Mouse (Mus musculus) embryonic facial prominence, embryonic 15.5 days (tissue): ENCODE measurements at regions not wholly inside any gene's neighbourhood (a gene's known extent, or its start where the extent isn't known, plus 50 kb on each side); places are given as distances from the start of the nearest gene placed in this dataset.

Experiments used
- ATAC-seq: fragments of 200-750 bp; cut with Nextera tagmentation; 2 replicates; pipeline ENCODE4 v1.8.0; 2017; ENCODE audit warnings: low read depth, moderate TSS enrichment; ENCODE audit not compliant: insufficient number of reproducible peaks, low FRiP score, low TSS enrichment
- H3K27ac ChIP-seq: fragments of 300-500 bp; sonication (generic); replicated peaks from 2 replicates; pipeline ENCODE4 v1.5.1; 2015; ENCODE audit warnings: mild to moderate bottlenecking, inconsistent platforms
- H3K27me3 ChIP-seq: fragments of 300-500 bp; sonication (generic); 2 replicates; pipeline ENCODE4 v1.6.1; 2015; ENCODE audit warnings: inconsistent platforms
- H3K36me3 ChIP-seq: fragments of 300-500 bp; sonication (generic); 2 replicates; pipeline ENCODE4 v1.6.1; 2015; ENCODE audit warnings: mild to moderate bottlenecking, inconsistent platforms
- H3K4me1 ChIP-seq: fragments of 300-500 bp; sonication (generic); 2 replicates; pipeline ENCODE4 v1.6.1; 2015; ENCODE audit warnings: inconsistent platforms
- H3K4me2 ChIP-seq: fragments of 300-500 bp; sonication (generic); replicated peaks from 2 replicates; pipeline ENCODE4 v1.6.1; 2015; ENCODE audit warnings: mild to moderate bottlenecking, inconsistent platforms
- H3K4me3 ChIP-seq: fragments of 300-500 bp; sonication (generic); replicated peaks from 2 replicates; pipeline ENCODE4 v1.5.1; 2015; ENCODE audit warnings: mild to moderate bottlenecking, inconsistent platforms
- H3K9ac ChIP-seq: fragments of 300-500 bp; sonication (generic); 2 replicates; pipeline ENCODE4 v1.6.1; 2015; ENCODE audit warnings: inconsistent platforms
- H3K9me3 ChIP-seq: fragments of 300-500 bp; sonication (generic); replicated peaks from 2 replicates; pipeline ENCODE4 v1.6.1; 2016; ENCODE audit warnings: inconsistent platforms
- WGBS: fragments of 180-500 bp; shearing (Covaris S2); methylation state at CpG from one replicate; pipeline ENCODE4 v1.1.7; 2015; 5-methylcytosine and 5-hydroxymethylcytosine counted together

DNA sequence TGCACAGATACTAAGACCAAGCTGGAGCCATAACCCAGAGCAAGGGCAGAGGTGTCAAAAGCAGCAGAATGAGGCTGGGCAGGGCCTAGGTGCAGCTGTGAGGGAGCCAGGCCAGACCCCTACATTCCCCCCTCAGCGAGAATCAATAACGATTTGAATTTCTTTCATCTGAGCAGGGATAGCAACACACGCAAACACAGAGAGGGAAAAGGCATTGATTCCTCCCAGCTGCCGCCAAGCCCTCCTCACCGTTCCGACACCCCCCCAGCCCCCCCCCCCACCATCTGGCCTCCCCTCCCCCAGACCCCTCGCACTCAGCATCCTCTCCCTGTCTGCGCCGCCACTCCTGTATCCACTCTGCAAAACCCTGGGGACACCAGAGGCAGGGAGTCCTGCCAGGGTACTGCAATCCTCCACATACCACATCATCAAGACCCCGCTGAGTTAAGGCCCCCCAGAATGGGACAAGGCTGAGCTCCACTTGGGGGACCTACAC lies 166.9 kb downstream of the 3100002H09Rik start:
- Histone ChIP-seq H3K4me1 (peaks cover 15% of the 10 kb centered on the region; the same call in 1 of the 2 replicates), H3K27ac (no peak overlapping the region), H3K4me2 (no peak overlapping the region), H3K9ac (no peak overlapping the region), H3K4me3 (no peak overlapping the region), H3K27me3 (peaks cover 21% of the 10 kb centered on the region), H3K36me3 (no peaks in the 10 kb centered on the region), H3K9me3 (no peaks in the 10 kb centered on the region)
- no peak for ATAC-seq
- WGBS, result 6% methylated on average over 9 of the region's 10 CpGs

DNA sequence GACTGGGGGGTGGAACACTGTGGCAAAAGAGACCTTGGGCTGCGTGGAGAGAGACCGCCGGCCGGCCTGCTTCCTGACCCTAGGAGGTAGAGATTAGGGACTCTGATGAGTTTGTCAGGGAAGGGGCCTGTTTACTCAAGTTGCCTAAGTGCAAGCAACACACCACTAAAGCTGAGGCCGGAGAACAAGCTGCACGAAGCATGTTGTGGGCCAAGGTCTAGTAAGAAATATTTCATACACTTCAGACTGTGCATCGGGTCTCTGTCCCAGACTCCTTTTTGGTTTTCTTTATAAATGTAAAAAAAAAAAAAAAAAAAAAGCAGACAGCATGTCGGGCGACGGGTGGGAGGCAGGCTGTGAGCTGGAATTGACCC lies 167.5 kb downstream of the 3100002H09Rik start:
- H3K9me3 ChIP-seq, result no peaks in the 10 kb centered on the region
- ATAC-seq, result no peak
- no peak overlapping the region for H3K27ac ChIP-seq
- H3K4me1 ChIP-seq, result peaks cover 15% of the 10 kb centered on the region; the same call in 1 of the 2 replicates
- H3K4me3 ChIP-seq, result no peak overlapping the region
- peaks cover 21% of the 10 kb centered on the region for H3K27me3 ChIP-seq
- no peaks in the 10 kb centered on the region for H3K36me3 ChIP-seq
- no peak overlapping the region for H3K4me2 ChIP-seq
- WGBS, result 30% methylated on average over 10 of the region's 10 CpGs
- no peak overlapping the region for H3K9ac ChIP-seq

DNA sequence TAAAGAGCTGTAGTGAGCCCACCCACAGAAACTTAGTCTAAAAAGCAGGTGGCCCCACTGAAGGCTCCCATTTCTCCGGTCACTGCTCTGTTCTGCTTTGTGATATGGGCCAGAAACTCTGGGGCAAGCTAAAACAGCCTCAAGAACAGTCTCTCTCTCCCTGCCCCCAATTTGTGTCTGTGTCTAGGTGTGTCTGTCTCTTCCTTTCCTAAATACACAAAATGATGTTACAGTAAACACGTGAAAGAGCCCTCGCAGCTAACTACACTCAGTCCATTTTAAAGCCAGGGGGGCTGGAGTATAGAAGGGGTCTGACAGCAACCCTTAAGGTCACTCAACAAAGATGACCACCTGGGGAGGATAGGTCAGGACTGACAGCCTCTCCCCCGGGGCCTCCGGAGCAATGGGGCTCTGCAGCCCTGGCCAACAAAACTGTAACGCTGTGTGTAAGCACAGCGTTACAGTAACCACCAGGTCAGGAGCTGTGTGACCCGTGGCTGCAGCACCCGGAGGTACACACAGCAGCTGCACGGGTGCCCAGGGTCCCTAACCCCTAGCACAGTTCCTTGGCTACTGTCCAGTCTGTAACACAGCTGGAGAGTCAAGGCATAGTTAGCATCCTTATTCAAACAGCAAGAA lies 168.0 kb downstream of the 3100002H09Rik start:
- no peaks in the 10 kb centered on the region for H3K9me3 ChIP-seq
- no peak for ATAC-seq
- WGBS, result 21% methylated on average over 10 of the region's 10 CpGs

GRCm38 (mm10) chr4:124441737-124442487 lies 168.7 kb downstream of the 3100002H09Rik start:
- Histone ChIP-seq H3K27me3 (peaks cover 21% of the 10 kb centered on the region), H3K9ac (no peak overlapping the region), H3K4me1 (peaks cover 14% of the 10 kb centered on the region; the same call in 1 of the 2 replicates), H3K9me3 (no peaks in the 10 kb centered on the region), H3K27ac (no peak overlapping the region), H3K4me3 (no peak overlapping the region), H3K4me2 (no peak overlapping the region), H3K36me3 (no peaks in the 10 kb centered on the region)
- 21% methylated on average over 15 of the region's 15 CpGs for WGBS
- no peak for ATAC-seq

More for the DNA sequence above, 168.0 kb downstream of the 3100002H09Rik start:
- H3K27ac ChIP-seq, result no peak overlapping the region
- no peak overlapping the region for H3K4me3 ChIP-seq
- peaks cover 15% of the 10 kb centered on the region; the same call in 1 of the 2 replicates for H3K4me1 ChIP-seq
- H3K36me3 ChIP-seq, result no peaks in the 10 kb centered on the region
- no peak overlapping the region for H3K9ac ChIP-seq
- no peak overlapping the region for H3K4me2 ChIP-seq
- peaks cover 21% of the 10 kb centered on the region for H3K27me3 ChIP-seq

DNA sequence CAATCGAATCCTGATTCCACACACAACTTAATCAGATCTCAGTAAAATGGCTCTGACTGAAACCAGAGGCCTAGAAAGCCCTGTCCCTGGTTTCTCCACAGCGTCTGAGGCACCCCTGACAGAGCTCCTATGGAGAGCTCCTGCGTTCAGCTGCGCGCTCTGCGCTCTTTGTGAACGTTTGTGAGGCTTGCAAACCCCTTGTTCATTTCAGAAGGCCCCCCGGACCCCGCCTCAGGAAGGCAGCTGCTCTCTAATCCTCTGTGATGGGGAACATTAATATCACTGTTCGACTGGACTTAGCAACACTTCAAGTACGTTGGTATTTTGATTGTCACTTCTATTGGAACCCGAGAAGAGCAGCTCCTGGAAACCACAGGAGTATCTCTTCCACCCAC lies 175.6 kb downstream of the 3100002H09Rik start:
- H3K27ac ChIP-seq, result no peak overlapping the region
- no peak overlapping the region for H3K4me3 ChIP-seq
- WGBS, result 37% methylated on average over 12 of the region's 12 CpGs
- H3K9ac ChIP-seq, result no peak overlapping the region
- no peaks in the 10 kb centered on the region; the same call in 1 of the 2 replicates for H3K27me3 ChIP-seq
- no peaks in the 10 kb centered on the region for H3K9me3 ChIP-seq
- H3K4me2 ChIP-seq, result no peak overlapping the region
- no peaks in the 10 kb centered on the region for H3K36me3 ChIP-seq
- H3K4me1 ChIP-seq, result peaks cover 9% of the 10 kb centered on the region; the same call in 1 of the 2 replicates
- ATAC-seq, result no peak

GRCm38 (mm10) chr4:124434059-124435039 lies 176.3 kb downstream of the 3100002H09Rik start:
- Histone ChIP-seq H3K36me3 (no peaks in the 10 kb centered on the region), H3K27me3 (no peaks in the 10 kb centered on the region; the same call in 1 of the 2 replicates), H3K27ac (no peak overlapping the region), H3K4me1 (peaks cover 9% of the 10 kb centered on the region; the same call in 1 of the 2 replicates), H3K9ac (no peak overlapping the region), H3K9me3 (no peaks in the 10 kb centered on the region), H3K4me2 (no peak overlapping the region), H3K4me3 (no peak overlapping the region)
- 13% methylated on average over 24 of the region's 25 CpGs for WGBS
- ATAC-seq, result no peak

DNA sequence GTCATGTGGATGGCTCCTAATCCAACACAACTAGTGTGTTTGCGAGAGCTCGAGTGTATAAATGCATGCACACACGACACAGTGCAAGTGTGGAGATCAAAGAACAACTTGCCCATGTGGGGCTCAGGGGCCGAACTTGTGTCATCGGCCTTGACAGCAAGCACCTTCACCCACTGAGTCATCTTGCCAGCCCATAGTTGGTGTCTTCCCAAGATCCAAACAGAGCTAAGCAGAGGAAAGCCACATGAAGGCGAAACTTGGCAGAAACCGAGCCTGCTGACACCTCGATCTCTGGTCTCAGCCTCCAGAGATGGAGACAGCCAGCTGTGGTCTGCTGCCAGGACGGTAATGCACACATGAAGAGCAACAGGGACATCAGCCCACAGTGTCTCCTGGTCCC lies 177.1 kb downstream of the 3100002H09Rik start:
- Histone ChIP-seq H3K4me2 (no peak overlapping the region), H3K4me1 (peaks cover 9% of the 10 kb centered on the region; the same call in 1 of the 2 replicates), H3K9me3 (no peaks in the 10 kb centered on the region), H3K9ac (no peak overlapping the region), H3K27me3 (no peaks in the 10 kb centered on the region; the same call in 1 of the 2 replicates), H3K27ac (no peak overlapping the region), H3K36me3 (no peaks in the 10 kb centered on the region), H3K4me3 (no peak overlapping the region)
- 75% methylated on average over 9 of the region's 9 CpGs for WGBS
- no peak for ATAC-seq

- no peak for ATAC-seq
- H3K9ac ChIP-seq, result no peak overlapping the region
- no peak overlapping the region for H3K4me2 ChIP-seq
- no peak overlapping the region for H3K27ac ChIP-seq
- H3K9me3 ChIP-seq, result no peaks in the 10 kb centered on the region
- H3K36me3 ChIP-seq, result no peaks in the 10 kb centered on the region
- peaks cover 9% of the 10 kb centered on the region; the same call in 1 of the 2 replicates for H3K4me1 ChIP-seq
- no peaks in the 10 kb centered on the region; the same call in 1 of the 2 replicates for H3K27me3 ChIP-seq
- H3K4me3 ChIP-seq, result no peak overlapping the region
- 61% methylated on average over 16 of the region's 16 CpGs for WGBS
These were observed 179.4 kb downstream of the 3100002H09Rik start for GRCm38 (mm10) chr4:124431193-124431592.

DNA sequence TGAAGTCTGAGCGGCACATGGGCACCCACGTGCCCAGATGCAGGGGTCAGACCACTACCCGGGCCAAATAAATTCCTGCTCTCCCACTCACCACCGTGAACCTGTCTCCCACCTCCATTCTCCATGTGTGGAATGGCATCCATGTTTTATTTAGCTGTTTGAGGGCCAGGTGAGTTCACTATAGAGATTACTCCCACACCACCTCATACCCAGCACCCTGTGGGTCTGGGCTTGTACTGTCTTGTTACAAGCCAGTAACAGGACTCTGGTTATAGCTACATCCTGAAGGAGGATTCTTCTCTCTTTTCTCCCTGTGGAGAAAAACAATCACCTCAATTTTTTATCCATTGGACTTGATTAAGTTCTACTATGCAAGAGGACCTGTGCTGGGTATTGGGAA lies 181.8 kb downstream of the 3100002H09Rik start:
- 83% methylated on average over 4 of the region's 4 CpGs for WGBS
- Histone ChIP-seq H3K27ac (no peak overlapping the region), H3K9ac (no peak overlapping the region), H3K4me3 (no peak overlapping the region), H3K36me3 (no peaks in the 10 kb centered on the region), H3K4me1 (no peaks in the 10 kb centered on the region), H3K27me3 (no peaks in the 10 kb centered on the region), H3K4me2 (no peak overlapping the region), H3K9me3 (no peaks in the 10 kb centered on the region)
- no peak for ATAC-seq

GRCm38 (mm10) chr4:124422406-124422805 lies 188.2 kb downstream of the 3100002H09Rik start:
- 76% methylated on average over 6 of the region's 6 CpGs for WGBS
- Histone ChIP-seq H3K27me3 (no peaks in the 10 kb centered on the region), H3K9me3 (no peaks in the 10 kb centered on the region), H3K4me2 (no peak overlapping the region), H3K9ac (no peak overlapping the region), H3K4me1 (no peaks in the 10 kb centered on the region), H3K36me3 (no peaks in the 10 kb centered on the region), H3K27ac (no peak overlapping the region), H3K4me3 (no peak overlapping the region)
- no peak for ATAC-seq

DNA sequence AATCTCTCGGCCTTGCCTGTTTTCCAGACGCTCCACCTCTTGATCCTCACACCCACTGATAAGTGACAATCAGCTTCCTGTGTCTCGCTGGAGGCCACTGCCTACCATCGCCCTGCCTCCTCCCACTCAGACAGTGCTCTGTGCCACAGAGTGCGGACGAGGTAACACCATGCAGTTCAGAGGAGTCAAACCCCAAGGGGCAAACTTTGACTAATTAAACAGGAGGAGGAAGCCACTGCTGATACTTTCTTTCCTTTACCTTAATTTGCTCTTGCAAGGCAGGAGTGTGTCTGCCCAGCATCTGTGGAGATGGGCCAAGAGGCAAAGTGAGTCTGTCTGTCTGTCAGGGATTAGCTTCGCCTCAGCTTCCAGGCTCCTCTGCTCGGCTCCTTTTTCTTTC lies 192.2 kb downstream of the 3100002H09Rik start:
- no peak overlapping the region for H3K27ac ChIP-seq
- no peaks in the 10 kb centered on the region for H3K9me3 ChIP-seq
- H3K4me2 ChIP-seq, result no peak overlapping the region
- H3K9ac ChIP-seq, result no peak overlapping the region
- 15% methylated on average over 8 of the region's 8 CpGs for WGBS
- ATAC-seq, result no peak
- H3K4me3 ChIP-seq, result no peak overlapping the region
- no peaks in the 10 kb centered on the region for H3K4me1 ChIP-seq
- H3K27me3 ChIP-seq, result no peaks in the 10 kb centered on the region
- no peaks in the 10 kb centered on the region for H3K36me3 ChIP-seq
